Mouse (Mus musculus): ENCODE results near the gene Hoxb2.

Gene Hoxb2

GRCm38 (mm10) chr11:96350341-96350624 lies at the start of gene Hoxb2:
Gene Hoxb2, plus strand, starts transcription at chr11:96350525.
- ATAC-seq (ENCODE audit: low TSS enrichment): no peak

- ATAC-seq (ENCODE audit: low TSS enrichment): no peak
Measured at GRCm38 (mm10) chr11:96301064-96301431, 49.3 kb upstream of the Hoxb2 start.

- ATAC-seq (ENCODE audit: low TSS enrichment): no peak
Measured at GRCm38 (mm10) chr11:96301837-96302236, 48.5 kb upstream of the Hoxb2 start.

- no peak for ATAC-seq (ENCODE audit: low TSS enrichment)
Measured at GRCm38 (mm10) chr11:96302381-96303150, 47.8 kb upstream of the Hoxb2 start.

- ATAC-seq (ENCODE audit: low TSS enrichment): no peak
Measured at GRCm38 (mm10) chr11:96303151-96304099, 46.9 kb upstream of the Hoxb2 start, which contains the start of gene Hoxb5. Gene Hoxb5, plus strand, starts transcription at chr11:96303336.

- no peak for ATAC-seq (ENCODE audit: low TSS enrichment)
Measured at GRCm38 (mm10) chr11:96304381-96305195, 45.7 kb upstream of the Hoxb2 start.

- ATAC-seq (ENCODE audit: low TSS enrichment): no peak
Measured at GRCm38 (mm10) chr11:96305505-96306182, 44.7 kb upstream of the Hoxb2 start.

- ATAC-seq (ENCODE audit: low TSS enrichment): no peak
Measured at GRCm38 (mm10) chr11:96306183-96306907, 44.0 kb upstream of the Hoxb2 start.

GRCm38 (mm10) chr11:96306908-96307269 lies 43.4 kb upstream of the Hoxb2 start:
- ATAC-seq (ENCODE audit: low TSS enrichment): no peak

- no peak for ATAC-seq (ENCODE audit: low TSS enrichment)
Measured at GRCm38 (mm10) chr11:96308763-96309162, 41.6 kb upstream of the Hoxb2 start.

- ATAC-seq (ENCODE audit: low TSS enrichment): no peak
Measured at GRCm38 (mm10) chr11:96309288-96309687, 41.0 kb upstream of the Hoxb2 start.

- ATAC-seq (ENCODE audit: low TSS enrichment): no peak
Measured at GRCm38 (mm10) chr11:96310183-96310938, 40.0 kb upstream of the Hoxb2 start.

- ATAC-seq (ENCODE audit: low TSS enrichment): no peak
Measured at GRCm38 (mm10) chr11:96311097-96311496, 39.2 kb upstream of the Hoxb2 start.

GRCm38 (mm10) chr11:96311520-96312417 lies 38.6 kb upstream of the Hoxb2 start:
- ATAC-seq (ENCODE audit: low TSS enrichment): no peak

- no peak for ATAC-seq (ENCODE audit: low TSS enrichment)
Measured at GRCm38 (mm10) chr11:96313134-96313533, 37.2 kb upstream of the Hoxb2 start.

GRCm38 (mm10) chr11:96313806-96314428 lies 36.4 kb upstream of the Hoxb2 start:
- no peak for ATAC-seq (ENCODE audit: low TSS enrichment)

GRCm38 (mm10) chr11:96314671-96315343 lies 35.5 kb upstream of the Hoxb2 start:
- ATAC-seq (ENCODE audit: low TSS enrichment): no peak

GRCm38 (mm10) chr11:96315344-96315681 lies 35.0 kb upstream of the Hoxb2 start:
- no peak for ATAC-seq (ENCODE audit: low TSS enrichment)
